Mouse (Mus musculus): ENCODE measurements around the gene Nipal3. TPM values are rescaled to one million over a fixed set of nuclear protein-coding genes. Genes with fewer than 3 reads are reported as not detected.

Nipal3 gene
- 1.5 and 2.6 TPM in 2 replicates for polyA plus RNA-seq (2015; fragmentation: Nextera tagmentation; extraction: Ambion mirVana)

GRCm38 (mm10) chr4:135494521-135495396, at the start of gene Nipal3, which contains the start of gene Stpg1:
TSS of gene Nipal3 (minus strand) at chr4:135495038.
TSS of gene Stpg1 (plus strand) at chr4:135494790.

GRCm38 (mm10) chr4:135433443-135434394, 61.1 kb downstream of the Nipal3 start, which contains the start of gene Rcan3:
TSS of gene Rcan3 (minus strand) at chr4:135433853.

GRCm38 (mm10) chr4:135397991-135398390, 96.8 kb downstream of the Nipal3 start, which contains the start of gene Ncmap:
TSS of gene Ncmap (minus strand) at chr4:135398227.

MicroRNA genes within 50 kb of the gene (microRNA counts, 519-probe panel; counts per million panel counts)
- 296 counts per million, percentile 58 among the panel's probes with 10 or more counts for microRNA mmu-miR-700

Small RNAs within 50 kb of the gene (microRNA-seq; reads per million reads assigned to microRNA genes)
- 0 reads per million in 2 experiments for gene Gm25317
- 99.8 to 112 reads per million in 2 experiments for gene Mir700

Other genes starting within 250 kb of the Nipal3 start
- gene Clic4, start 222.2 kb downstream of the Nipal3 start, polyA plus RNA-seq (2015; fragmentation: Nextera tagmentation; extraction: Ambion mirVana), result 88.9 and 98.4 TPM in 2 replicates
- 83.9 and 98.5 TPM in 2 replicates for gene Srrm1, start 141.7 kb downstream of the Nipal3 start, polyA plus RNA-seq (2015; fragmentation: Nextera tagmentation; extraction: Ambion mirVana)
- 1.1 TPM in 2 replicates for gene Ncmap, start 96.8 kb downstream of the Nipal3 start, polyA plus RNA-seq (2015; fragmentation: Nextera tagmentation; extraction: Ambion mirVana)
- 6.2 and 7.7 TPM in 2 replicates for gene Rcan3, start 61.2 kb downstream of the Nipal3 start, polyA plus RNA-seq (2015; fragmentation: Nextera tagmentation; extraction: Ambion mirVana)
- 0.06 and 0.12 TPM in 2 replicates for gene Stpg1, start 248 bp downstream of the Nipal3 start, polyA plus RNA-seq (2015; fragmentation: Nextera tagmentation; extraction: Ambion mirVana)
- 0.83 TPM in 1 of 2 replicates, not detected in the other for gene Grhl3, start 78.6 kb upstream of the Nipal3 start, polyA plus RNA-seq (2015; fragmentation: Nextera tagmentation; extraction: Ambion mirVana)
- gene Ifnlr1, start 191.2 kb upstream of the Nipal3 start, polyA plus RNA-seq (2015; fragmentation: Nextera tagmentation; extraction: Ambion mirVana), result 0.05 TPM in 1 of 2 replicates, not detected in the other
- gene Il22ra1, start 233.1 kb upstream of the Nipal3 start, polyA plus RNA-seq (2015; fragmentation: Nextera tagmentation; extraction: Ambion mirVana), result 0.05 TPM in 1 of 2 replicates, not detected in the other